Mouse (Mus musculus) layer of hippocampus, adult 8-10 months (tissue): ENCODE measurements at regions not wholly inside any gene's neighbourhood (a gene's known extent, or its start where the extent isn't known, plus 50 kb on each side); places are given as distances from the start of the nearest gene placed in this dataset.

Experiments
- DNase-seq, 2 experiments: peaks; one replicate each; pipeline ENCODE4 v3.0.0; 2022; ENCODE audit warnings: low spot score in 2 of 2

GRCm38 (mm10) chr14:76613604-76614003, 56.9 kb upstream of the Serp2 start:
- DNase-seq = no peak

- peak; percentile 64 to 78 for DNase-seq
These were observed 54.0 kb upstream of the Serp2 start for GRCm38 (mm10) chr14:76610429-76611378.
